18 mouse cellular contexts compared by ENCODE assay signal in genomic region chr19:21030971-21031370, GRCm38 (mm10).
"Had no signal": no experiment of that assay in that cellular context is flagged by ENCODE, and none has a peak within 500 bp of the region (broad histone marks: within the 10 kb centered on the region; RNA-seq: fewer than 3 reads in every experiment).

No protein-coding gene starts in this region.

- H3K9me3 ChIP-seq: midbrain, embryonic 10.5 days; midbrain, embryonic 12.5 days; neural tube, embryonic 13.5 days; neural tube, embryonic 15.5 days had no signal

- H3K4me2 ChIP-seq: lung, embryonic 14.5 days; midbrain, embryonic 12.5 days; neural tube, embryonic 13.5 days; neural tube, embryonic 15.5 days had no signal

- ATAC-seq: midbrain, embryonic 16.5 days had no signal

- H3K4me3 ChIP-seq: midbrain, embryonic 10.5 days; midbrain, embryonic 12.5 days; myocyte; neural tube, embryonic 13.5 days; neural tube, embryonic 15.5 days had no signal

- DNase-seq: lung, embryonic 14.5 days; lung, postnatal 10 days; midbrain, embryonic 14.5 days; retina, postnatal 1 day; right cerebral cortex, adult 18-20 months; right cerebral cortex, postnatal 25 days; right cerebral cortex, postnatal 4 days; spleen, adult 18-20 months; thymus, adult 18-20 months; thymus, postnatal 14 days; thymus, postnatal 36 days had no signal

- H3K36me3 ChIP-seq: midbrain, embryonic 10.5 days; midbrain, embryonic 12.5 days; neural tube, embryonic 13.5 days; neural tube, embryonic 15.5 days had no signal

- H3K4me1 ChIP-seq: midbrain, embryonic 12.5 days had no signal

- H3K9ac ChIP-seq: liver, embryonic 14.5 days; lung, embryonic 14.5 days; midbrain, embryonic 12.5 days; neural tube, embryonic 13.5 days; neural tube, embryonic 15.5 days had no signal

- H3K27ac ChIP-seq: liver, embryonic 14.5 days; midbrain, embryonic 10.5 days; midbrain, embryonic 12.5 days; neural tube, embryonic 13.5 days; neural tube, embryonic 15.5 days had no signal

- H3K27me3 ChIP-seq: midbrain, embryonic 12.5 days; neural tube, embryonic 13.5 days; neural tube, embryonic 15.5 days had no signal
